Comparison of ENCODE assay signal across 8 mouse cellular contexts in genomic region chr1:58710711-58711364, GRCm38 (mm10). TPM values are rescaled to one million over a fixed set of nuclear protein-coding genes. Genes with fewer than 3 reads are reported as not detected.
DNase-seq lines count a peak whose midpoint lies in the region; ATAC-seq lines count a peak whose summit lies in the region.

No protein-coding gene starts in this region.

- no peaks in the 10 kb centered on the region for H3K9me3 ChIP-seq in kidney, embryonic 16.5 days (ENCODE audit: low read length)
- H3K9me3 ChIP-seq in hindbrain, embryonic 11.5 days (ENCODE audit: control insufficient read depth, low read length): no peaks in the 10 kb centered on the region

- peak overlapping the region; percentile 100 for H3K27ac ChIP-seq in kidney, embryonic 16.5 days (ENCODE audit: low read length)
- peak overlapping the region; percentile 83 for H3K27ac ChIP-seq in hindbrain, embryonic 11.5 days (ENCODE audit: low read depth, low read length)
- peak overlapping the region; percentile 98 for H3K27ac ChIP-seq in macrophage

- H3K4me1 ChIP-seq in kidney, embryonic 16.5 days (ENCODE audit: insufficient read depth, low read length): peaks cover 22% of the 10 kb centered on the region
- H3K4me1 ChIP-seq in hindbrain, embryonic 11.5 days (replicated peaks; ENCODE audit: control insufficient read depth, insufficient read depth, low read length): no peaks in the 10 kb centered on the region

- DNase-seq in kidney, adult 8-10 months: no peak
- DNase-seq in brain, adult 2 months (ENCODE audit: low read depth, low spot score): peak; percentile 23
- peak; percentile 43 for DNase-seq in hindbrain, embryonic 11.5 days (ENCODE audit: low spot score)
- no peak for DNase-seq in retina, postnatal 1 day
- DNase-seq in urinary bladder, postnatal 36 days (ENCODE audit: low spot score in 2 of 2): no peak
- no peak for DNase-seq in cerebellum, postnatal 25 days

- H3K36me3 ChIP-seq in kidney, embryonic 16.5 days (ENCODE audit: insufficient read depth, low read length): peaks cover 5% of the 10 kb centered on the region
- H3K36me3 ChIP-seq in hindbrain, embryonic 11.5 days (ENCODE audit: control insufficient read depth, insufficient read depth, low read length): no peaks in the 10 kb centered on the region
- no peaks in the 10 kb centered on the region for H3K36me3 ChIP-seq in macrophage (ENCODE audit: inconsistent target)

- no peaks in the 10 kb centered on the region for H3K27me3 ChIP-seq in kidney, embryonic 16.5 days (ENCODE audit: insufficient read depth, low read length)
- no peaks in the 10 kb centered on the region for H3K27me3 ChIP-seq in hindbrain, embryonic 11.5 days (ENCODE audit: control insufficient read depth, insufficient read depth, low read length)

- H3K4me3 ChIP-seq in kidney, embryonic 16.5 days (ENCODE audit: low read length): peak overlapping the region; percentile 85
- peak overlapping the region; percentile 59 for H3K4me3 ChIP-seq in hindbrain, embryonic 11.5 days (ENCODE audit: low read depth, low read length)
- peak overlapping the region; percentile 54 for H3K4me3 ChIP-seq in macrophage (ENCODE audit: inconsistent target)

- H3K79me2 ChIP-seq in macrophage (ENCODE audit: inconsistent target): peaks cover 27% of the 10 kb centered on the region

- ATAC-seq in kidney, embryonic 16.5 days (ENCODE audit: low FRiP score, low TSS enrichment): no peak
- ATAC-seq in hindbrain, embryonic 11.5 days (ENCODE audit: low FRiP score): no peak

- peak overlapping the region; percentile 90 for H3K9ac ChIP-seq in kidney, embryonic 16.5 days (replicated peaks; ENCODE audit: low read length)
- H3K9ac ChIP-seq in hindbrain, embryonic 11.5 days (ENCODE audit: low read depth, low read length): peak overlapping the region; percentile 81; the same call in 1 of the 2 replicates

- 49% methylated on average over 10 of the region's 10 CpGs for WGBS in kidney, embryonic 16.5 days
- 61% methylated on average over 10 of the region's 10 CpGs for WGBS in hindbrain, embryonic 11.5 days
- WGBS in macrophage (ENCODE audit: missing documents): 32% methylated on average over 10 of the region's 10 CpGs

- peak overlapping the region; percentile 75 for H3K4me2 ChIP-seq in kidney, embryonic 16.5 days (replicated peaks; ENCODE audit: low read depth, low read length)
- peak overlapping the region; percentile 49 for H3K4me2 ChIP-seq in hindbrain, embryonic 11.5 days (replicated peaks; ENCODE audit: low read depth, low read length)

RNA-seq across cellular contexts. Expression of gene Cflar, which starts 0.5 kb away (rescaled TPM):
- 41.3 and 45.0 TPM in 2 replicates for polyA plus RNA-seq in kidney, embryonic 16.5 days (2015; fragmentation: Nextera tagmentation; extraction: Ambion mirVana)
- polyA plus RNA-seq in hindbrain, embryonic 11.5 days (2014; fragmentation: Nextera tagmentation; extraction: Ambion mirVana): 23.5 and 27.7 TPM in 2 replicates
- 1,000 to 10,000 TPM in 14 of 26 experiments, 100 to 1,000 TPM in 12; 263 to 1,825 (median 1,068) TPM for total RNA-seq in macrophage (2018; cell fraction: chromatin; rRNA removed)
- total RNA-seq in macrophage (2018; cell fraction: cytosol; rRNA removed): 100 to 1,000 TPM in 22 of 26 experiments, 10 to 100 TPM in 4; 87.0 to 559 (median 288) TPM
- 1,000 to 10,000 TPM in 17 of 26 experiments, 100 to 1,000 TPM in 9; 365 to 1,587 (median 1,196) TPM for total RNA-seq in macrophage (2018; cell fraction: nucleus; rRNA removed)
- 53.3 to 68.2 TPM (median 67.9 TPM) in 3 replicates for polyA plus RNA-seq in macrophage (2018)

RNA-seq across cellular contexts. Expression of gene Als2cr12, which starts 15.0 kb away (rescaled TPM):
- not detected in 2 replicates for polyA plus RNA-seq in kidney, embryonic 16.5 days (2015; fragmentation: Nextera tagmentation; extraction: Ambion mirVana)
- 0.10 TPM in 1 of 2 replicates, not detected in the other for polyA plus RNA-seq in hindbrain, embryonic 11.5 days (2014; fragmentation: Nextera tagmentation; extraction: Ambion mirVana)
- total RNA-seq in macrophage (2018; cell fraction: chromatin; rRNA removed): not detected
- total RNA-seq in macrophage (2018; cell fraction: cytosol; rRNA removed): not detected
- not detected for total RNA-seq in macrophage (2018; cell fraction: nucleus; rRNA removed)
- polyA plus RNA-seq in macrophage (2018): not detected in 3 replicates

Comparison
In these comparisons a context has a peak if more than half of its experiments do, and no peak if none do; other contexts are left out.
1. DNase-seq: peak in brain, adult 2 months (single experiment) and hindbrain, embryonic 11.5 days (single experiment); none in kidney, adult 8-10 months (0 of 2), retina, postnatal 1 day (single experiment), urinary bladder, postnatal 36 days (0 of 2) and cerebellum, postnatal 25 days (0 of 2).
2. Peak in every context shown above with its lines, with median percentiles within 50 percentile points of each other: H3K27ac ChIP-seq and H3K4me3 ChIP-seq.